Mouse (Mus musculus): ENCODE data around the gene Pmp22. TPM values are rescaled to one million over a fixed set of nuclear protein-coding genes. Genes with fewer than 3 reads are reported as not detected.

Pmp22 gene
- total RNA-seq, 2 experiments from 2014 or later = 51.5 to 55.6 TPM

DNA sequence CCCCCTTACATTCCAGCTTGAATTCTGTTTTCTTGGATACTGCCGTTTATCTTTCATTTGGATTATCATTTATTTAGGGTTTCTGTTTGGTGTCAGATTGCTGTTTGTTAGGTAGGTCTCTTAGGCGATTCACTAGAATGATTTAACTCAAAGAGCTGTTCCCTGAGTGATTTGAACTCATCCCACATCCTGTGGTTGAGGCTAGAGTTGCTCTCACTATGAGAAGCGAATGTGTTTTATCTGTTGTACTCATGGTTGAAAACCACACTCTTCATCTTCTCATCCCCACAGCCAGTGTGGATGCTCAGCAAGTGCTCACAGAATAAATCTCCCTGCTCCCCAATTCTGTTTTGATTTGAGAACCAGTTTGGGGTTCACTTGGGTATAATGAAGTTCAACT, 19.5 kb downstream of the Pmp22 start:
- no peak for DNase-seq
- intact Hi-C loops (cut with DNase I) = no loop called here

GRCm38 (mm10) chr11:63151857-63152256, 23.1 kb downstream of the Pmp22 start:
- no peak for DNase-seq

DNA sequence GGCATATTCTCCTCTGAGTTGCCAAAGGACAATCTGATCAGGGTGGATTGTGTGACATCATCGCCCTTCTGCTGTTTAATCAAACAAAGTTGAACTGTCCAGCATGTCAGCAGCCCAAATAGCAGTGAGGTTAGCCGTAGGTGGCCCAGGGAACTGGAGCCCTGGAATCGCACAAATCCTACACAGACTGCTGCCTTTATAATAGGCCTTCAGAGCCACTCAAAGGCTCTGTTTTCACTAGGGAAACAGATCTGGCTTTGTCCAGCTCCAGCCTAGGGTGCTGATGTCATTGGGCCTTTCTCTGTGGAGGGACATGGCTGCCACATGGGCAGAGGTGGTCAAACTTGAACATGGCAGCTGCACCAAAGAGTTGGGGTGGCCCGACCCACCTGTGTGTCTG, 28.3 kb downstream of the Pmp22 start:
- intact Hi-C loops (cut with DNase I) = no loop called here
- no peak for DNase-seq

More at GRCm38 (mm10) chr11:63151857-63152256, 23.1 kb downstream of the Pmp22 start:
- intact Hi-C loops (cut with DNase I) = no loop called here

DNA sequence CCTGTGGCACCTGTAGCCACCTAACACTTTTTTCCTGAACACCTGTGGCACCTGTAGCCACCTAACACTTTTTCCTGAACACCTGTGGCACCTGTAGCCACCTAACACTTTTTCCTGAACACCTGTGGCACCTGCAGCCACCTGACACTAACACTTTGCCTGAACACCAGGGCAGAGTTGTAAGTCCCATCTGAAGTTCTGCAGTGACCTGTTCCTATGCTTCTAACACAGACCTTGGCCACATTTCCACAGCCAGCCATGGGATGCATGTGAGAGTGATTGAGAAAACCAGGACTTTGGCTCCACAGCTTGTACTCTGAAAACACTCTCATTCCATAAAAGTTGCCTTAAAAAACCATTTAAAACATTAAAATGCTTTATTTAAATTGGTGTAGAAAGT, 32.1 kb downstream of the Pmp22 start:
- intact Hi-C loops (cut with DNase I) = no loop called here
- no peak for DNase-seq

DNA sequence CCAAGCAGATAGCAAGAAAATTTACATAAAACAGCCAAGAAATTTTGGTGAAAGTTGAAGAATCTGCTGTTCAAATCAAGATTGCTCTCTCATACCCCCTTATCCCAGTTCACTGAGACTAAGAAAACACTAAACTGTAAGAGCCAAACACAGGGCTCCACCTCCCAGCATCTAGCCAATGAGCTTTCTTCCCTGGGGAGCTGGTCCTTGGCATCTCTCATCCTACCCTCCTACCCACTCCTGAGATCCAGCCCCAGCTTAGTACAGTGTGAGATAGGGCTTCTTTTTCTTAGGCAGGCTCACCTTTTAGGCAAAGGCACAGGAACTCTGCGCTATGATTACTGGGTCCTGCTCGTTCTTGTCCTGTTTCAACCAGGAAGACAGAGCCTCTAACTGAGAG, 34.0 kb downstream of the Pmp22 start:
- DNase-seq = no peak
- intact Hi-C loops (cut with DNase I) = no loop called here

DNA sequence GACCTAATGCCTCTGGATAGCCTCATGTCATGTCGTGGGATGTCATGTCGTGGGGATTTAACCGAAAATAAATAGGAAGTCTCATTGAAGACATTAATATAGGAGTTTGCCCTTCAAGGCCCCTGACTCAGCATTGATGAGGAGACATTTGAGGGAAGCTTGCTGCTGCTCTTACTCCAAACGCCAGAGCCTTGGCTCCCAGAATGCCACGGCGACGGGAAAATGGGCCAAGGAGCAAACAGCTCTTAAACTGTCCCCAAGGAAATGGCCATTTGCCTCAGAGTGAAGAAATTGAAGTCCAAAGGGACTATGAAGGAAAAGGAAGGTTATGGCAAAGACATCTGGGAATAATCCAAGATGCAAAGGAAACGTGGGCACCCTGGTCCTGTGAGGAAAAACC, 34.8 kb downstream of the Pmp22 start:
- DNase-seq = no peak

DNA sequence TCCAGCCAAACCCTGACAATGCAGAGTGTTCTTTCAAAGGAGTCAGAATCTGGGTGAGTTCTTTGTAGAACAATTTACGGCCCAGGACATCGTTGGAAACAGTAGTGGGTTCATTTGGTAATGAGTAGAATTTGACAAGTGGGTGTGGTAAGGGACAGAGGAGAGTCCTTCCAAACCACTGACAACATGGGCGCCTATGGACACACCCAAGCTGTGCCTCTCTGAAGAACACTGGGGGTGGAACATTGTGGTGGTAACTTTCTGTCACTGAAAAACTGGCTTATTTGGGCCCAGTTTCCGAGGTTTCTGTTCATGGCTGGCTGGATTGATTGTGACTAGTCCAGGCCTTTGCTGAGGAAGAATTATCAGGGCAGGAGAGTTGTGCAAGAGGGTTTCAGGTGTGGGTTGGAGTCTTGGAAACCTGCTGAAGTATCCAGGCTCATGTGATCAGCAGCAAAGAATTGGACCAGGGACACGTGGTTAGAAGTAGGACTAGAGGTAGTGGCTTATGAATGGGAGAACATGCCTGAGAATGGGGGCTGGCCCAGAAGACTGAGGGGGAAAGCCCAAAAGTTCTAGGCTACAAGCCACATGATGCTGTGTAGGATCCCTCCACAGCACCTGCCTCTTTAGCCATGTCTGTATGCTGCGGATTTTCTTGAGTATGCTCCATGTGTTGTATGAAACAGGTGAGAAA, 35.4 kb downstream of the Pmp22 start:
- intact Hi-C loops (cut with DNase I) = loop anchor here (2.0 kb wide), 1 partner anchor 19 kb away; no protein-coding TSS in a partner anchor
- DNase-seq = no peak

More for the DNA sequence above, 34.8 kb downstream of the Pmp22 start:
- intact Hi-C loops (cut with DNase I) = no loop called here

DNA sequence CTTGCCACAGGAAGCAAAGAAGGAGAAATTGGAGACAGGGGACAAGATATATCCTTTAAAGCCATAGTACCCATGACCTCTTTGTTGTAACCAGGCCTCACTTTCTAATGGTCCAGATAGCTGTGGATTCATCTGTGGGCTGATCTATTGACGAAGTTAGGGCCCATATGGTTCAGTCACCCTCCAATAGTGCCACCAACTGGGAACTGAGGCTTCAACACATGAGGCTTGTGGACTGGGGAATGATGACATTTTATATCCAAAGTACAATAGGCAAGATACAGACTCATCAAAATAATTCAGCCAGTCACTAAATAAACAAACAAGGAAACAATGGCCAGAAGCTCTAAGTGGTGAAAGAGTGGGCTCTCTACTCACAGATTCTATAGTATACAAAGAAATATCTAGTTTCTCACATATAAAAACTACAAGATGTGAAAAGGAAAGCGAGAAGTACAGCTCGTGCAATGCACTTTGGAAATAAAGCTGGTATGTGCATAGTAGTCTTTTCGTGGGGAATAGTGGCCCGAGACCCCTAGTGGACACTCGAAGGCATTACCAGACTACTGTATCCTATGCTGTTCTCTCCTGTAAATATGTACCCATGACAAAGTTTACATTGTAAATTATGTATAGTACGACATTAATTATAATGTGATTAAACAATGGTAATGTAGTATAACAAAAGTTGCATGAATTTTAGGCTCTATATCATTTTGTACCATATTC, 36.1 kb downstream of the Pmp22 start:
- intact Hi-C loops (cut with DNase I) = loop anchor here (1.0 to 2.0 kb wide), 2 partner anchors 20 to 244 kb away; no protein-coding TSS in a partner anchor

DNA sequence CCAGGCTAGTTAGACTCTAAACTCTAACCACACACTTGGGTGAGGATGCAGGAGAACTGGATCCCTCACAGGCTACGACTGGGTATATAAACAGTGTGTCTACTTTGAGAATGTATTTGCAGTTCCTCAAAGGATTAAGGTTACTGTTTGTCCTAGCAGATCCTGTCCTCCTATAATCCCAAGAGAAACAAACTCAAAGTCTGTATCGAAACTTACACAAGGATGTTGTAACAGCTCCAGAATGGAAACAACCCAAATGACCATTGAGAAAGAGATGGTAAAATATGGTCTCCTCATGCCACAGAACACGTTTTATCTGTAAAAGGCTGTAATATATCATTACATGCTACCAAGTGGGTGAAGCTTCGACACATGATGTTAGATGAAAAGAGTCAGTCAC, 39.0 kb downstream of the Pmp22 start:
- intact Hi-C loops (cut with DNase I) = no loop called here
- no peak for DNase-seq

More for the DNA sequence above, 36.1 kb downstream of the Pmp22 start:
- DNase-seq = no peak

DNA sequence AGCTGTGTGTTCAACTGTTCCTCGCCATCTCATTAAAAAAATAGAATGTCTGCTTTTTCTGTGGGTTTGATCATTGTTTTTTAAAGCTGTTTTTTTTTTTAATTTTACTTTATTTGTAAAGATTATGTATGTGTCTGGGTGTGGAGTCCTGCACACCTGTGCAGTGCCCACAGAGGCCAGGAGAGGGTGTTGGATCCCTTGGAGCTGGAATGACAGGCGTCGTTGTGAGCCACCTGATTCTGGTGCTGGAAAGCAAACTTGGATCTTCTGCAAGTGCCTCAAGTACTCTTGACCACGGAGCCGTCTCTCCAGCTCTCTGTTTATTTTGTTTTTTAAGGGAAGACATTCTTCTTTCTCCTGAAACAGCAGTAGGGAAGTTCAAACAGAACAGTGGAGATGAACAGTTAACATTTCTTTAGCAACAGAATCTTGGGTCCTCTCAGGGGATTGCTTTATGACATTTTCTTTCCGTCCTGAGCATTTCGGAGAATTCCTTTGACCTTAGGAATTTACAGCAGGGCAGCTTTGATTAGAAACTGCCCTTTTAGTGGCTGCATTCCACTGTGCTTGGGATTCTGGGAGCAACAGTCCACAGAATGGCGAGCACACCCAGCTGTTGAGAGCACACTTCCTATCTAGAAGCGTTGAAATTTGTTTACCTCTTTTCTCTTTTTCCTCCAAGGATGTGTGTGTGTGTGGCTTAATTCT, 39.9 kb downstream of the Pmp22 start:
- no peak for DNase-seq

GRCm38 (mm10) chr11:63171977-63172376, 43.2 kb downstream of the Pmp22 start:
- DNase-seq = no peak
- intact Hi-C loops (cut with DNase I) = loop anchor here (2.0 to 5.0 kb wide), 4 partner anchors 35 to 425 kb away; no protein-coding TSS in a partner anchor

More for the DNA sequence above, 39.9 kb downstream of the Pmp22 start:
- intact Hi-C loops (cut with DNase I) = no loop called here

GRCm38 (mm10) chr11:63173604-63174003, 44.8 kb downstream of the Pmp22 start:
- DNase-seq = peak in 1 of 2 experiments; percentile 32
- intact Hi-C loops (cut with DNase I) = loop anchor here (2.0 to 5.0 kb wide), 4 partner anchors 36 to 426 kb away; no protein-coding TSS in a partner anchor

DNA sequence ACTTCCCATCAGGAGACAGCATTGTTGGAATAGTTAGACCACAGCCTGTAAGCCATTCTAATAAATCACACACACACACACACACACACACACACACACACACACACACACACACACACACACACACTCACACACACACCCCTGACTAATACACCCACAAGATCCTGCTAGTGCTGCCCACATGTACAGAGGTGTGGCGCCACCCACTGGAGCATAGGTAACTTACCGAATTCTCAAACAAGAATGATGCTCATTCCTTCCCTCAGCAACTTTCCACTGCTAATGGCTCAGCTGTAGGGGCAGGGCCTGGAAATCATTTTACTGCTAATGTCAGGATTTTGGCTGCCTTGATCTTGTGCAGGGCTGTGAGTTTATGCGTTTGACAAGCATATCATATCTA, 46.5 kb downstream of the Pmp22 start:
- no peak for DNase-seq
- intact Hi-C loops (cut with DNase I) = no loop called here

GRCm38 (mm10) chr11:63176416-63176815, 47.6 kb downstream of the Pmp22 start:
- intact Hi-C loops (cut with DNase I) = no loop called here

GRCm38 (mm10) chr11:63180262-63181101, 51.7 kb downstream of the Pmp22 start:
- intact Hi-C loops (cut with DNase I) = no loop called here
- DNase-seq = no peak

More at GRCm38 (mm10) chr11:63176416-63176815, 47.6 kb downstream of the Pmp22 start:
- no peak for DNase-seq

DNA sequence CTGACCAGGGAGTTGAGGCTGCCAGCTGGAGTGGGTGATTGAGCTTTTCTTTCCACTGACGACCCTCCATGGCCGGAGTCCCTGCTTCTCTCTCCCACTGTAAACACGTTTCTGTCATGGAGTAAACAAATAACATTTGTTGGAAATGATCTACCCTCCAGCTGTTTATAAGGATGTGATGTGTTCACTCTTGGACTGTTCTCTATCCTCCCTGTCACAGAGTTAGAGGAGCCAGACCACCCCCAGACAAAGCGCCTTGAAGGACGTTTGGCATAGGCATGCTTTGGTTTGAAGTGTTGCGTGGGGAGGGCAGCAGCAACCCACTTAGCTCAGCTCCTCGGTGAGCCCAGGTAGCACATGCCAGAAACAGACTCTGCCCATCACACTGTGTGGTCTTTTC, 60.0 kb downstream of the Pmp22 start:
- intact Hi-C loops (cut with DNase I) = no loop called here
- DNase-seq = no peak

GRCm38 (mm10) chr11:63198070-63198469, 69.3 kb downstream of the Pmp22 start:
- intact Hi-C loops (cut with DNase I) = no loop called here
- no peak for DNase-seq

DNA sequence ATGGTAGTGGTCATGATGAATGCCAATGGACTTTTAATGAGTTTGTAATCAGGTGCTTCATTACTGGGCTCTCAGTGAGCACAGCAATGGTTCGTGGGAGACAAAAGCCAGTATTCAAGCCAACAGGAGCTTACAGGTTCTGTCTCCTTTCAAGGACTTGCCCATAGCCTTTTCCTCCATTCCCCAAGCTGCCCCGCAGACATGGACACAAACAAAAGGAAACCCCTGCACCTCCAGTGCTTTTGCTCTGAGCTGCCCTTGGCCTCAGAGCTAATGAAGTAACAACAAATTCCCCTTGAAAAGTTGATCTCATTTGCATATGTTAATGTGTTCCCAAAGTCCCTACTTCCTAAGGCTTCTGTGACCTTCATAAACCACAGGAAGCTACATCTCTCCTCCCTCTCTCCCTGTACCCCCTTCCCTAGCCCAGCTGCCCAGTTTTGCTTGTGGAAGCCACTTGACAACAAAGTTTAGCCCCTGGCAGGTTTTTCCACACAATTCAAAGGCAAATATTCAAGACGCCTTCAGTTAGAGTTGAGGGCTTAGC, 73.3 kb downstream of the Pmp22 start:
- intact Hi-C loops (cut with DNase I) = no loop called here
- no peak for DNase-seq
